Mouse (Mus musculus): ENCODE measurements around the gene Tmem135.

Tmem135 gene

GRCm38 (mm10) chr7:89404081-89404733 lies at the start of gene Tmem135, which contains the start of gene Fzd4:
TSS of gene Tmem135 (minus strand) at chr7:89404222.
TSS of gene Fzd4 (plus strand) at chr7:89404355.
- DNase-seq = peak; percentile 70 to 75

- DNase-seq = no peak
These were observed 46.3 kb upstream of the Tmem135 start for GRCm38 (mm10) chr7:89450312-89450711.

- DNase-seq = no peak
These were observed 41.1 kb upstream of the Tmem135 start for GRCm38 (mm10) chr7:89445137-89445536.

- no peak for DNase-seq
These were observed 38.2 kb upstream of the Tmem135 start for GRCm38 (mm10) chr7:89442242-89442641.

GRCm38 (mm10) chr7:89441291-89441690 lies 37.3 kb upstream of the Tmem135 start:
- DNase-seq = no peak

GRCm38 (mm10) chr7:89437589-89437988 lies 33.6 kb upstream of the Tmem135 start:
- no peak for DNase-seq

- DNase-seq = no peak
These were observed 32.4 kb upstream of the Tmem135 start for GRCm38 (mm10) chr7:89436404-89436803.

- DNase-seq = no peak
These were observed 30.0 kb upstream of the Tmem135 start for GRCm38 (mm10) chr7:89433893-89434616.

GRCm38 (mm10) chr7:89433193-89433892 lies 29.3 kb upstream of the Tmem135 start:
- DNase-seq = no peak

- no peak for DNase-seq
These were observed 27.2 kb upstream of the Tmem135 start for GRCm38 (mm10) chr7:89431185-89431584.

GRCm38 (mm10) chr7:89429326-89429725 lies 25.3 kb upstream of the Tmem135 start:
- no peak for DNase-seq

- DNase-seq = no peak
These were observed 24.8 kb upstream of the Tmem135 start for GRCm38 (mm10) chr7:89428804-89429203.

GRCm38 (mm10) chr7:89427101-89427500 lies 23.1 kb upstream of the Tmem135 start:
- DNase-seq = no peak

- no peak for DNase-seq
These were observed 22.0 kb upstream of the Tmem135 start for GRCm38 (mm10) chr7:89425803-89426725.

GRCm38 (mm10) chr7:89424659-89425058 lies 20.6 kb upstream of the Tmem135 start:
- no peak for DNase-seq

GRCm38 (mm10) chr7:89423688-89424255 lies 19.8 kb upstream of the Tmem135 start:
- no peak for DNase-seq

GRCm38 (mm10) chr7:89423194-89423593 lies 19.2 kb upstream of the Tmem135 start:
- no peak for DNase-seq

GRCm38 (mm10) chr7:89422650-89423049 lies 18.6 kb upstream of the Tmem135 start:
- DNase-seq = no peak

- DNase-seq = no peak
These were observed 17.3 kb upstream of the Tmem135 start for GRCm38 (mm10) chr7:89421294-89421693.

- no peak for DNase-seq
These were observed 15.1 kb upstream of the Tmem135 start for GRCm38 (mm10) chr7:89418917-89419679.

GRCm38 (mm10) chr7:89418127-89418653 lies 14.2 kb upstream of the Tmem135 start:
- no peak for DNase-seq

All from thymus, postnatal 36 days (tissue).